Mouse (Mus musculus) ovary, postnatal 10 days (tissue): ENCODE results near the gene Qser1.

ENCODE experiments used
- DNase-seq: peaks from one replicate; pipeline ENCODE4 v3.0.0; 2022; ENCODE audit warnings: low spot score

Qser1 gene

GRCm38 (mm10) chr2:104736241-104736640 is 80.3 kb downstream of the Qser1 start:
- DNase-seq, result no peak

- no peak for DNase-seq
Observed at GRCm38 (mm10) chr2:104732562-104733256, 83.9 kb downstream of the Qser1 start.

- DNase-seq, result no peak
Observed at GRCm38 (mm10) chr2:104732033-104732444, 84.5 kb downstream of the Qser1 start.

- no peak for DNase-seq
Observed at GRCm38 (mm10) chr2:104727369-104727768, 89.2 kb downstream of the Qser1 start.

GRCm38 (mm10) chr2:104722021-104722420 is 94.5 kb downstream of the Qser1 start:
- DNase-seq, result no peak

- no peak for DNase-seq
Observed at GRCm38 (mm10) chr2:104717827-104718226, 98.7 kb downstream of the Qser1 start.

- DNase-seq, result no peak
Observed at GRCm38 (mm10) chr2:104717231-104717735, 99.3 kb downstream of the Qser1 start.

GRCm38 (mm10) chr2:104716279-104716678 is 100.3 kb downstream of the Qser1 start, which contains the start of gene Pin1rt1:
TSS of gene Pin1rt1 (minus strand) at chr2:104716379.
- no peak for DNase-seq

- DNase-seq, result no peak
Observed at GRCm38 (mm10) chr2:104714254-104714691, 102.3 kb downstream of the Qser1 start.

GRCm38 (mm10) chr2:104712486-104712809 is 104.1 kb downstream of the Qser1 start:
- DNase-seq, result no peak

GRCm38 (mm10) chr2:104711585-104712485 is 104.7 kb downstream of the Qser1 start, which contains the start of gene Tcp11l1:
TSS of gene Tcp11l1 (minus strand) at chr2:104712169.
- peak; percentile 61 for DNase-seq

GRCm38 (mm10) chr2:104710670-104711370 is 105.7 kb downstream of the Qser1 start:
- no peak for DNase-seq

- no peak for DNase-seq
Observed at GRCm38 (mm10) chr2:104709786-104710337, 106.7 kb downstream of the Qser1 start.
